Mouse (Mus musculus) macrophage (primary cell): ENCODE results near the gene Vmn2r43. TPM values are rescaled to one million over a fixed set of nuclear protein-coding genes. Genes with fewer than 3 reads are reported as not detected.
"Not testable (repeated sequence)": the region's sequence is repeated elsewhere in the genome, so short reads cannot be mapped to it uniquely, and the experiment has no call there.

Source experiments
- H3K27ac ChIP-seq: fragments of 350-480 bp; formaldehyde crosslinking; 2 replicates; pipeline ENCODE4 v1.9.0; 2021
- H3K36me3 ChIP-seq: fragments of 350-480 bp; formaldehyde crosslinking; 2 replicates; pipeline ENCODE4 v1.9.0; 2021; ENCODE audit errors: inconsistent target
- H3K4me3 ChIP-seq: fragments of 350-480 bp; formaldehyde crosslinking; 2 replicates; pipeline ENCODE4 v1.9.0; 2021; ENCODE audit errors: inconsistent target
- H3K79me2 ChIP-seq: fragments of 350-480 bp; formaldehyde crosslinking; 2 replicates; pipeline ENCODE4 v1.9.0; 2021; ENCODE audit errors: inconsistent target
- WGBS: methylation state at CpG from one replicate; pipeline ENCODE4 v1.1.7; 2026; ENCODE audit warnings: inconsistent platforms; ENCODE audit not compliant: missing documents; 5-methylcytosine and 5-hydroxymethylcytosine counted together
- polyA plus RNA-seq: library from polyadenylated mRNA; stranded (reverse); fragments of 250-400 nt; gene quantifications from 3 replicates; pipeline ENCODE4 v1.2.4, GENCODE M21; 2018; ENCODE audit warnings: inconsistent platforms
- total RNA-seq, 78 experiments: library from RNA; depleted of rRNA; stranded (reverse); fragments of 250-400 nt; gene quantifications; 1 replicate in 9 of 78; 2 replicates in 24 of 78; 3 replicates in 43 of 78; 4 replicates in 2 of 78; pipeline ENCODE4 v1.2.4; 2018; ENCODE audit warnings: inconsistent platforms in 56 of 78

The Vmn2r43 gene
- total RNA-seq (2018; cell fraction: chromatin; rRNA removed) = not detected
- total RNA-seq (2018; cell fraction: cytosol; rRNA removed) = not detected
- total RNA-seq (2018; cell fraction: nucleus; rRNA removed) = not detected
- not detected in 3 replicates for polyA plus RNA-seq

DNA sequence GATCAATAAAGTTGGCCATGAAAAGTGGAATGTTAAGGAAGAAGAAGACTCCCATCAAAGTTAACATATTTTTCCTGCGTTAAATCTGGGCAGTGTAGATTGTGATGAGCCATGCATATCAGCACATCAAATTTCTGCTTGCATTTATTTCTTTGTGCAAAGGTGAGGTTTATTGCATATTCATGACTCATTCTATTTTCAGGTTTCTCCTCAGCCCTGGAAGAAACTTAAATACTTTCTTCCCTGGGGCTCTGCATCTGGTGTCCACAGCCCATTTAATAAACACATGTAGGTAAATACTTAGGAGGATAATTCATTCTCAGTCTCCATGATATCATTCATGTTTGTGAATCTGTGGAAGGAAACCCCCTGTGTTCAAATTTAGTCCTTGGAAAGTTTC, at the start of gene Vmn2r43:
Gene Vmn2r43 (minus strand): TSS at position 101 of the 400 bp plus-strand sequence.
- not testable (repeated sequence) for H3K4me3 ChIP-seq, H3K27ac ChIP-seq, H3K36me3 ChIP-seq, H3K79me2 ChIP-seq
- WGBS = no CpG with 5 or more reads among the region's 1 CpGs

- WGBS = no CpG with 5 or more reads among the region's 2 CpGs
- H3K27ac ChIP-seq, H3K79me2 ChIP-seq, H3K36me3 ChIP-seq, H3K4me3 ChIP-seq: not testable (repeated sequence)
Measured at GRCm38 (mm10) chr7:8200220-8200619, 60.2 kb downstream of the Vmn2r43 start, which contains the start of gene Vmn2r42. TSS of gene Vmn2r42 (minus strand) at chr7:8200320.

Other genes starting within 250 kb of the Vmn2r43 start
- not detected in 3 replicates for gene Vmn2r41, start 98.9 kb downstream of the Vmn2r43 start, polyA plus RNA-seq
- gene Vmn2r42, start 60.3 kb downstream of the Vmn2r43 start, polyA plus RNA-seq = not detected in 3 replicates
- not detected in 3 replicates for gene Vmn2r44, start 122.7 kb upstream of the Vmn2r43 start, polyA plus RNA-seq
- not detected in 3 replicates for gene Vmn2r45, start 228.5 kb upstream of the Vmn2r43 start, polyA plus RNA-seq